Mouse (Mus musculus) testis, adult 2 months (tissue): Measurements from ENCODE around the gene Cnot6.

Experiments
- CTCF ChIP-seq: fragments of 200-500 bp; IDR thresholded peaks from 2 replicates; pipeline ENCODE4 v1.5.1; 2012; ENCODE audit warnings: low read depth, mild to moderate bottlenecking, inconsistent platforms, low read length, moderate library complexity; ENCODE audit not compliant: control insufficient read depth, insufficient read depth, insufficient replicate concordance
- POLR2A ChIP-seq: fragments of 200-500 bp; IDR thresholded peaks from 2 replicates; pipeline ENCODE4 v1.6.1; 2012; ENCODE audit warnings: low read depth, mild to moderate bottlenecking, inconsistent platforms, low read length, moderate library complexity; ENCODE audit not compliant: control insufficient read depth

- no peak for TF ChIP-seq CTCF
- TF ChIP-seq POLR2A: no peak
These were observed 14.7 kb downstream of the Cnot6 start for GRCm38 (mm10) chr11:49697779-49698178.
